Mouse (Mus musculus): ENCODE data around the gene Fryl. TPM values are rescaled to one million over a fixed set of nuclear protein-coding genes. Genes with fewer than 3 reads are reported as not detected.
A peak's percentile ranks its signal among the peaks of the same experiment; 100 is the strongest.

Gene Fryl
- polyA plus RNA-seq, 1 experiment from 2014 or later, result 30.7 TPM

GRCm38 (mm10) chr5:73279732-73280566, 23.5 kb upstream of the Fryl start:
- no peak for DNase-seq (ENCODE audit: low spot score)
- Histone ChIP-seq H3K27me3 (ENCODE audit: insufficient read depth, poor library complexity, severe bottlenecking) (no peaks in the 10 kb centered on the region), H3K4me1 (replicated peaks) (peaks cover 8% of the 10 kb centered on the region), H3K36me3 (no peaks in the 10 kb centered on the region), H3K9me3 (no peaks in the 10 kb centered on the region), H3K27ac (peak overlapping the region; percentile 45; the same call in 1 of the 2 replicates), H3K4me3 (no peak overlapping the region)
- 59% methylated on average over 4 of the region's 4 CpGs for WGBS

GRCm38 (mm10) chr5:73279190-73279589, 22.8 kb upstream of the Fryl start:
- Histone ChIP-seq H3K27ac (peak overlapping the region; percentile 45; the same call in 1 of the 2 replicates), H3K4me3 (no peak overlapping the region), H3K9me3 (no peaks in the 10 kb centered on the region), H3K4me1 (replicated peaks) (peaks cover 8% of the 10 kb centered on the region), H3K27me3 (ENCODE audit: insufficient read depth, poor library complexity, severe bottlenecking) (no peaks in the 10 kb centered on the region), H3K36me3 (no peaks in the 10 kb centered on the region)
- 71% methylated on average over 10 of the region's 10 CpGs for WGBS
- no peak for DNase-seq (ENCODE audit: low spot score)

- DNase-seq (ENCODE audit: low spot score), result no peak
- Histone ChIP-seq H3K9me3 (no peaks in the 10 kb centered on the region), H3K36me3 (no peaks in the 10 kb centered on the region), H3K27me3 (ENCODE audit: insufficient read depth, poor library complexity, severe bottlenecking) (no peaks in the 10 kb centered on the region), H3K4me1 (replicated peaks) (peaks cover 21% of the 10 kb centered on the region), H3K27ac (no peak overlapping the region), H3K4me3 (no peak overlapping the region)
- WGBS, result 72% methylated on average over 2 of the region's 2 CpGs
These were observed 18.5 kb upstream of the Fryl start for GRCm38 (mm10) chr5:73274941-73275340.

GRCm38 (mm10) chr5:73273171-73273570, 16.8 kb upstream of the Fryl start:
- no peak for DNase-seq (ENCODE audit: low spot score)
- Histone ChIP-seq H3K4me3 (no peak overlapping the region), H3K4me1 (replicated peaks) (peaks cover 14% of the 10 kb centered on the region), H3K27me3 (ENCODE audit: insufficient read depth, poor library complexity, severe bottlenecking) (no peaks in the 10 kb centered on the region), H3K27ac (no peak overlapping the region), H3K36me3 (no peaks in the 10 kb centered on the region), H3K9me3 (no peaks in the 10 kb centered on the region)
- WGBS, result 73% methylated on average over 4 of the region's 4 CpGs

- DNase-seq (ENCODE audit: low spot score), result no peak
- no peaks in the 10 kb centered on the region for H3K27me3 ChIP-seq (ENCODE audit: insufficient read depth, poor library complexity, severe bottlenecking)
- no peak overlapping the region for H3K4me3 ChIP-seq
- H3K36me3 ChIP-seq, result no peaks in the 10 kb centered on the region
- H3K4me1 ChIP-seq (replicated peaks), result peaks cover 14% of the 10 kb centered on the region
- 85% methylated on average over 6 of the region's 6 CpGs for WGBS
- no peaks in the 10 kb centered on the region for H3K9me3 ChIP-seq
- H3K27ac ChIP-seq, result no peak overlapping the region
These were observed 14.2 kb upstream of the Fryl start for GRCm38 (mm10) chr5:73270612-73271011.

GRCm38 (mm10) chr5:73268636-73269213, 12.3 kb upstream of the Fryl start:
- no peak overlapping the region for H3K27ac ChIP-seq
- H3K27me3 ChIP-seq (ENCODE audit: insufficient read depth, poor library complexity, severe bottlenecking), result no peaks in the 10 kb centered on the region
- DNase-seq (ENCODE audit: low spot score), result no peak
- WGBS, result 78% methylated on average over 11 of the region's 11 CpGs
- no peaks in the 10 kb centered on the region for H3K9me3 ChIP-seq
- no peaks in the 10 kb centered on the region for H3K36me3 ChIP-seq
- H3K4me1 ChIP-seq (replicated peaks), result peaks cover 11% of the 10 kb centered on the region
- no peak overlapping the region for H3K4me3 ChIP-seq

- no peak for DNase-seq (ENCODE audit: low spot score)
- H3K4me1 ChIP-seq (replicated peaks), result no peaks in the 10 kb centered on the region
- 65% methylated on average over 5 of the region's 5 CpGs for WGBS
- H3K27ac ChIP-seq, result no peak overlapping the region
- no peak overlapping the region for H3K4me3 ChIP-seq
- no peaks in the 10 kb centered on the region for H3K36me3 ChIP-seq
- no peaks in the 10 kb centered on the region for H3K9me3 ChIP-seq
- H3K27me3 ChIP-seq (ENCODE audit: insufficient read depth, poor library complexity, severe bottlenecking), result no peaks in the 10 kb centered on the region
These were observed 9.0 kb upstream of the Fryl start for GRCm38 (mm10) chr5:73265460-73265859.

GRCm38 (mm10) chr5:73264122-73264521, 7.7 kb upstream of the Fryl start:
- no peak overlapping the region for H3K27ac ChIP-seq
- no peaks in the 10 kb centered on the region for H3K4me1 ChIP-seq (replicated peaks)
- no peaks in the 10 kb centered on the region for H3K36me3 ChIP-seq
- no peaks in the 10 kb centered on the region for H3K27me3 ChIP-seq (ENCODE audit: insufficient read depth, poor library complexity, severe bottlenecking)
- no peak for DNase-seq (ENCODE audit: low spot score)
- H3K4me3 ChIP-seq, result no peak overlapping the region
- H3K9me3 ChIP-seq, result no peaks in the 10 kb centered on the region
- WGBS, result 66% methylated on average over 5 of the region's 5 CpGs

GRCm38 (mm10) chr5:73257723-73258122, 1.3 kb upstream of the Fryl start:
- WGBS, result 57% methylated on average over 8 of the region's 8 CpGs
- no peak for DNase-seq (ENCODE audit: low spot score)
- no peaks in the 10 kb centered on the region for H3K36me3 ChIP-seq
- peak overlapping the region; percentile 93 for H3K4me3 ChIP-seq
- H3K27ac ChIP-seq, result no peak overlapping the region
- peaks cover 3% of the 10 kb centered on the region; the same call in 1 of the 2 replicates for H3K27me3 ChIP-seq (ENCODE audit: insufficient read depth, poor library complexity, severe bottlenecking)
- peaks cover 21% of the 10 kb centered on the region for H3K4me1 ChIP-seq (replicated peaks)
- H3K9me3 ChIP-seq, result no peaks in the 10 kb centered on the region

- peaks cover 3% of the 10 kb centered on the region; the same call in 1 of the 2 replicates for H3K27me3 ChIP-seq (ENCODE audit: insufficient read depth, poor library complexity, severe bottlenecking)
- H3K27ac ChIP-seq, result peak overlapping the region; percentile 97
- 4% methylated on average over 11 of the region's 11 CpGs for WGBS
- no peaks in the 10 kb centered on the region for H3K36me3 ChIP-seq
- H3K4me1 ChIP-seq (replicated peaks), result peaks cover 22% of the 10 kb centered on the region
- DNase-seq (ENCODE audit: low spot score), result no peak
- no peaks in the 10 kb centered on the region for H3K9me3 ChIP-seq
- peak overlapping the region; percentile 93 for H3K4me3 ChIP-seq
These were observed 677 bp upstream of the Fryl start for GRCm38 (mm10) chr5:73257096-73257495.

- WGBS, result under 1% methylated on average over 129 of the region's 129 CpGs
- Histone ChIP-seq H3K27ac (peak overlapping the region; percentile 97), H3K4me1 (replicated peaks) (peaks cover 23% of the 10 kb centered on the region), H3K4me3 (peak overlapping the region; percentile 93), H3K36me3 (0 out of 2 replicates have a peak, but pooled peaks cover 3% of the 10 kb centered on the region), H3K9me3 (no peaks in the 10 kb centered on the region), H3K27me3 (ENCODE audit: insufficient read depth, poor library complexity, severe bottlenecking) (peaks cover 3% of the 10 kb centered on the region; the same call in 1 of the 2 replicates)
- DNase-seq (ENCODE audit: low spot score), result peak; percentile 76
These were observed 833 bp downstream of the Fryl start for GRCm38 (mm10) chr5:73255321-73256251.

GRCm38 (mm10) chr5:73254660-73255059, 1.8 kb downstream of the Fryl start:
- no peaks in the 10 kb centered on the region for H3K9me3 ChIP-seq
- WGBS, result 58% methylated on average over 5 of the region's 5 CpGs
- H3K4me3 ChIP-seq, result peak overlapping the region; percentile 93
- H3K27ac ChIP-seq, result peak overlapping the region; percentile 97
- H3K36me3 ChIP-seq, result 0 out of 2 replicates have a peak, but pooled peaks cover 6% of the 10 kb centered on the region
- DNase-seq (ENCODE audit: low spot score), result no peak
- peaks cover 23% of the 10 kb centered on the region for H3K4me1 ChIP-seq (replicated peaks)
- peaks cover 3% of the 10 kb centered on the region; the same call in 1 of the 2 replicates for H3K27me3 ChIP-seq (ENCODE audit: insufficient read depth, poor library complexity, severe bottlenecking)

Measured in hindbrain, embryonic 10.5 days (tissue).